Mouse (Mus musculus) heart, embryonic 16.5 days (tissue): ENCODE results near the gene B9d1. TPM values are rescaled to one million over a fixed set of nuclear protein-coding genes. Genes with fewer than 3 reads are reported as not detected.

Experiments
- ATAC-seq: fragments of 200-750 bp; cut with Nextera tagmentation; replicated peaks from 2 replicates; pipeline ENCODE4 v1.8.0; 2017; ENCODE audit warnings: moderate number of reproducible peaks; ENCODE audit not compliant: insufficient read depth, low FRiP score; ENCODE audit errors: extremely low read depth
- H3K27ac ChIP-seq: fragments of 300-500 bp; sonication (generic); 2 replicates; pipeline ENCODE4 v1.5.1; 2014; ENCODE audit warnings: mild to moderate bottlenecking, low read length, control low read depth, moderate library complexity
- H3K27me3 ChIP-seq: fragments of 300-500 bp; sonication (generic); 2 replicates; pipeline ENCODE4 v1.6.1; 2014; ENCODE audit warnings: low read length, mixed read lengths; ENCODE audit not compliant: control insufficient read depth, insufficient read depth
- H3K36me3 ChIP-seq: fragments of 300-500 bp; sonication (generic); 2 replicates; pipeline ENCODE4 v1.6.1; 2014; ENCODE audit not compliant: control insufficient read depth, insufficient read depth
- H3K4me1 ChIP-seq: fragments of 300-500 bp; sonication (generic); 2 replicates; pipeline ENCODE4 v1.6.1; 2014; ENCODE audit warnings: low read length, mixed read lengths; ENCODE audit not compliant: control insufficient read depth, insufficient read depth
- H3K4me2 ChIP-seq: fragments of 300-500 bp; sonication (generic); 2 replicates; pipeline ENCODE4 v1.6.1; 2014; ENCODE audit warnings: low read depth, mild to moderate bottlenecking, control low read depth, low read length
- H3K4me3 ChIP-seq: fragments of 300-500 bp; sonication (generic); 2 replicates; pipeline ENCODE4 v1.5.1; 2014; ENCODE audit warnings: mild to moderate bottlenecking, control low read depth, low read length
- H3K9ac ChIP-seq: fragments of 300-500 bp; sonication (generic); 2 replicates; pipeline ENCODE4 v1.6.1; 2014; ENCODE audit warnings: low read length, control low read depth
- H3K9me3 ChIP-seq: fragments of 300-500 bp; sonication (generic); replicated peaks from 2 replicates; pipeline ENCODE4 v1.6.1; 2016; ENCODE audit warnings: low read length; ENCODE audit not compliant: control insufficient read depth
- WGBS: fragments of 180-500 bp; shearing (Covaris S2); extraction: QIAGEN DNeasy Blood & Tissue Kit; methylation state at CpG from one replicate; pipeline ENCODE4 v1.1.7; 2014; 5-methylcytosine and 5-hydroxymethylcytosine counted together
- polyA plus RNA-seq: library from polyadenylated mRNA; unstranded; fragments of >200 nt; fragmentation: Nextera tagmentation; extraction: Ambion mirVana; gene quantifications from 2 replicates; pipeline ENCODE4 v1.2.1, GENCODE M21; 2015

B9d1 gene
- polyA plus RNA-seq, 1 experiment from 2014 or later: 11.6 TPM

- no peak overlapping the region for H3K4me2 ChIP-seq
- H3K27me3 ChIP-seq: no peaks in the 10 kb centered on the region
- no peak overlapping the region for H3K9ac ChIP-seq
- H3K4me3 ChIP-seq: no peak overlapping the region
- 58% methylated on average over 4 of the region's 4 CpGs for WGBS
- peaks cover 5% of the 10 kb centered on the region; the same call in 1 of the 2 replicates for H3K36me3 ChIP-seq
- no peaks in the 10 kb centered on the region for H3K9me3 ChIP-seq
- no peak overlapping the region for H3K27ac ChIP-seq
- H3K4me1 ChIP-seq: peaks cover 3% of the 10 kb centered on the region; the same call in 1 of the 2 replicates
- no peak for ATAC-seq
Measured at GRCm38 (mm10) chr11:61529268-61529713, 24.3 kb downstream of the B9d1 start.

GRCm38 (mm10) chr11:61532820-61533219 is 27.9 kb downstream of the B9d1 start:
- Histone ChIP-seq H3K27me3 (no peaks in the 10 kb centered on the region), H3K4me1 (peaks cover 3% of the 10 kb centered on the region; the same call in 1 of the 2 replicates), H3K36me3 (no peaks in the 10 kb centered on the region; the same call in 1 of the 2 replicates), H3K9me3 (no peaks in the 10 kb centered on the region), H3K27ac (no peak overlapping the region), H3K9ac (no peak overlapping the region), H3K4me2 (no peak overlapping the region), H3K4me3 (no peak overlapping the region)
- ATAC-seq: no peak
- 81% methylated on average over 2 of the region's 2 CpGs for WGBS

- WGBS: 60% methylated on average over 5 of the region's 5 CpGs
- Histone ChIP-seq H3K27me3 (no peaks in the 10 kb centered on the region), H3K36me3 (no peaks in the 10 kb centered on the region; the same call in 1 of the 2 replicates), H3K27ac (no peak overlapping the region), H3K9me3 (no peaks in the 10 kb centered on the region), H3K9ac (no peak overlapping the region), H3K4me1 (peaks cover 3% of the 10 kb centered on the region; the same call in 1 of the 2 replicates), H3K4me2 (no peak overlapping the region), H3K4me3 (no peak overlapping the region)
- ATAC-seq: peak; percentile 77
Measured at GRCm38 (mm10) chr11:61533571-61533970, 28.6 kb downstream of the B9d1 start.

GRCm38 (mm10) chr11:61535530-61535929 is 30.6 kb downstream of the B9d1 start:
- H3K36me3 ChIP-seq: no peaks in the 10 kb centered on the region; the same call in 1 of the 2 replicates
- no peak overlapping the region for H3K4me2 ChIP-seq
- no peaks in the 10 kb centered on the region for H3K27me3 ChIP-seq
- H3K4me1 ChIP-seq: 0 out of 2 replicates have a peak, but pooled peaks cover 2% of the 10 kb centered on the region
- H3K27ac ChIP-seq: no peak overlapping the region
- 37% methylated on average over 1 of the region's 1 CpGs for WGBS
- no peak for ATAC-seq
- no peak overlapping the region for H3K4me3 ChIP-seq
- H3K9me3 ChIP-seq: no peaks in the 10 kb centered on the region
- no peak overlapping the region for H3K9ac ChIP-seq

GRCm38 (mm10) chr11:61536952-61537351 is 32.0 kb downstream of the B9d1 start:
- Histone ChIP-seq H3K4me2 (no peak overlapping the region), H3K4me1 (0 out of 2 replicates have a peak, but pooled peaks cover 2% of the 10 kb centered on the region), H3K27me3 (no peaks in the 10 kb centered on the region), H3K36me3 (no peaks in the 10 kb centered on the region), H3K27ac (no peak overlapping the region), H3K4me3 (no peak overlapping the region), H3K9me3 (no peaks in the 10 kb centered on the region), H3K9ac (no peak overlapping the region)
- no peak for ATAC-seq
- WGBS: 41% methylated on average over 3 of the region's 3 CpGs

- no peaks in the 10 kb centered on the region for H3K36me3 ChIP-seq
- H3K9me3 ChIP-seq: no peaks in the 10 kb centered on the region
- no peaks in the 10 kb centered on the region for H3K27me3 ChIP-seq
- 0 out of 2 replicates have a peak, but pooled peaks cover 2% of the 10 kb centered on the region for H3K4me1 ChIP-seq
- no peak for ATAC-seq
- no peak overlapping the region for H3K4me2 ChIP-seq
- H3K4me3 ChIP-seq: no peak overlapping the region
- WGBS: 82% methylated on average over 3 of the region's 3 CpGs
- H3K9ac ChIP-seq: no peak overlapping the region
- H3K27ac ChIP-seq: no peak overlapping the region
Measured at GRCm38 (mm10) chr11:61537362-61537761, 32.4 kb downstream of the B9d1 start.

GRCm38 (mm10) chr11:61540642-61541041 is 35.7 kb downstream of the B9d1 start:
- 0 out of 2 replicates have a peak, but pooled peaks cover 2% of the 10 kb centered on the region for H3K4me1 ChIP-seq
- ATAC-seq: no peak
- H3K36me3 ChIP-seq: peaks cover 3% of the 10 kb centered on the region; the same call in 1 of the 2 replicates
- H3K27ac ChIP-seq: no peak overlapping the region
- no peak overlapping the region for H3K4me2 ChIP-seq
- no peaks in the 10 kb centered on the region for H3K27me3 ChIP-seq
- H3K9me3 ChIP-seq: no peaks in the 10 kb centered on the region
- no peak overlapping the region for H3K4me3 ChIP-seq
- H3K9ac ChIP-seq: no peak overlapping the region
- 91% methylated on average over 7 of the region's 7 CpGs for WGBS

GRCm38 (mm10) chr11:61541106-61541505 is 36.2 kb downstream of the B9d1 start:
- H3K4me2 ChIP-seq: no peak overlapping the region
- 0 out of 2 replicates have a peak, but pooled peaks cover 2% of the 10 kb centered on the region for H3K4me1 ChIP-seq
- no peaks in the 10 kb centered on the region for H3K9me3 ChIP-seq
- H3K27ac ChIP-seq: no peak overlapping the region
- no peak overlapping the region for H3K4me3 ChIP-seq
- H3K36me3 ChIP-seq: peaks cover 3% of the 10 kb centered on the region
- no peak for ATAC-seq
- H3K27me3 ChIP-seq: no peaks in the 10 kb centered on the region
- WGBS: 80% methylated on average over 2 of the region's 2 CpGs
- no peak overlapping the region for H3K9ac ChIP-seq

GRCm38 (mm10) chr11:61545586-61545985 is 40.6 kb downstream of the B9d1 start:
- WGBS: 91% methylated on average over 2 of the region's 2 CpGs
- Histone ChIP-seq H3K4me2 (no peak overlapping the region), H3K36me3 (peaks cover 7% of the 10 kb centered on the region), H3K27me3 (no peaks in the 10 kb centered on the region), H3K4me3 (no peak overlapping the region), H3K9ac (no peak overlapping the region), H3K9me3 (no peaks in the 10 kb centered on the region), H3K27ac (no peak overlapping the region), H3K4me1 (no peaks in the 10 kb centered on the region)
- no peak for ATAC-seq
